Mouse (Mus musculus) heart, postnatal 0 days (tissue): ENCODE data around the gene Ldhc. TPM values are rescaled to one million over a fixed set of nuclear protein-coding genes. Genes with fewer than 3 reads are reported as not detected.

Source experiments
- ATAC-seq: fragments of 200-750 bp; cut with Nextera tagmentation; 2 replicates; pipeline ENCODE4 v1.8.0; 2017; ENCODE audit warnings: low read depth, moderate number of reproducible peaks, moderate library complexity; ENCODE audit not compliant: insufficient read depth
- DNase-seq: peaks from one replicate; pipeline ENCODE4 v3.0.0-alpha.2; 2016; ENCODE audit warnings: low spot score
- H3K27ac ChIP-seq: fragments of 300-500 bp; sonication (generic); 2 replicates; pipeline ENCODE4 v1.5.1; 2014; ENCODE audit warnings: low read depth, mild to moderate bottlenecking
- H3K27me3 ChIP-seq: fragments of 300-500 bp; sonication (generic); 2 replicates; pipeline ENCODE4 v1.6.1; 2014; ENCODE audit warnings: low read length, mixed read lengths; ENCODE audit not compliant: control insufficient read depth, insufficient read depth
- H3K36me3 ChIP-seq: fragments of 300-500 bp; sonication (generic); replicated peaks from 2 replicates; pipeline ENCODE4 v1.6.1; 2014; ENCODE audit warnings: low read length, mixed read lengths; ENCODE audit not compliant: control insufficient read depth, insufficient read depth
- H3K4me1 ChIP-seq: fragments of 300-500 bp; sonication (generic); 2 replicates; pipeline ENCODE4 v1.6.1; 2014; ENCODE audit warnings: antibody characterized with exemption; ENCODE audit not compliant: control insufficient read depth, insufficient read depth
- H3K4me2 ChIP-seq: fragments of 300-500 bp; sonication (generic); 2 replicates; pipeline ENCODE4 v1.6.1; 2014; ENCODE audit warnings: low read depth, mild to moderate bottlenecking, low read length, moderate library complexity
- H3K4me3 ChIP-seq: fragments of 300-500 bp; sonication (generic); 2 replicates; pipeline ENCODE4 v1.5.1; 2014; ENCODE audit warnings: low read depth, low read length
- H3K9ac ChIP-seq: fragments of 300-500 bp; sonication (generic); replicated peaks from 2 replicates; pipeline ENCODE4 v1.6.1; 2014; ENCODE audit warnings: low read depth, low read length, mixed read lengths
- H3K9me3 ChIP-seq: fragments of 300-500 bp; sonication (generic); replicated peaks from 2 replicates; pipeline ENCODE4 v1.6.1; 2016; ENCODE audit warnings: low read length; ENCODE audit not compliant: control insufficient read depth
- CTCF ChIP-seq: IDR thresholded peaks from 2 replicates; pipeline ENCODE4 v1.5.1; 2016; ENCODE audit warnings: antibody characterized with exemption, control low read depth, low read depth
- EP300 ChIP-seq: IDR thresholded peaks from 2 replicates; pipeline ENCODE4 v1.6.1; 2016; ENCODE audit warnings: antibody characterized with exemption, low read depth
- WGBS: fragments of 180-500 bp; shearing (Covaris S2); extraction: QIAGEN DNeasy Blood & Tissue Kit; methylation state at CpG from one replicate; pipeline ENCODE4 v1.1.7; 2014; 5-methylcytosine and 5-hydroxymethylcytosine counted together
- polyA plus RNA-seq: library from polyadenylated mRNA; unstranded; fragments of >200 nt; fragmentation: Nextera tagmentation; extraction: Ambion mirVana; gene quantifications from 2 replicates; pipeline ENCODE4 v1.2.1, GENCODE M21; 2015
- total RNA-seq: library from RNA; depleted of rRNA; stranded (reverse); fragments of >200 nt; gene quantifications from 2 replicates; pipeline ENCODE4 v1.2.3, GENCODE M21; 2014; ENCODE audit warnings: low replicate concordance

Ldhc gene
- total and polyA plus RNA-seq, 2 experiments from 2014 or later, result not detected

DNA sequence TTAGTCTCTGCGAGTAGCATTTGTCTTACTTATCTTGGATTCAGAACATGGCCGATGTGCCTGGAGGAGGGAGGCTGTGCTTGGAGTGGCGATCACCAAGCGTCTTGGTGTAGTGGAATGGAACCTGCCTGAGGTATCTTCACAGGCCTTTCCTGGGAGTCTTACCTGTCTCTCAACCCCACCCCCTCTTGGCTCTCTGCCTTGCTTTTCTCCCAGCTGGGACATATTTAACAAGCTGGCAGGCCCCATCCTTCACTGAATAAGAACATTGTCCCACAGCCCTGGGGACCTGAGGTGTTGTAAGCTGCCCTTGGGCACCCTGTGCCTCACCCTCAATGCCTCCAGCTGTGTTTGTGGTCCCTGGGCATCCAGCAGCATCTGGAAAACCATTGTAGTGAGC lies 17.4 kb upstream of the Ldhc start:
- H3K4me2 ChIP-seq, result no peak overlapping the region
- 86% methylated on average over 4 of the region's 4 CpGs for WGBS
- no peak overlapping the region for H3K9ac ChIP-seq
- H3K4me1 ChIP-seq, result peaks cover 26% of the 10 kb centered on the region
- H3K27me3 ChIP-seq, result no peaks in the 10 kb centered on the region
- DNase-seq (no peak), ATAC-seq (no peak)
- no peak overlapping the region for H3K27ac ChIP-seq
- TF ChIP-seq EP300 (no peak), CTCF (no peak)
- H3K9me3 ChIP-seq, result no peaks in the 10 kb centered on the region
- H3K4me3 ChIP-seq, result no peak overlapping the region
- H3K36me3 ChIP-seq, result peaks cover 12% of the 10 kb centered on the region

GRCm38 (mm10) chr7:46845211-46845977 lies 15.6 kb upstream of the Ldhc start:
- H3K9ac ChIP-seq, result peak overlapping the region; percentile 78
- WGBS, result under 1% methylated on average over 49 of the region's 51 CpGs
- TF ChIP-seq CTCF, result no peak
- peak; percentile 75 for TF ChIP-seq EP300
- ATAC-seq (peak; percentile 91), DNase-seq (peak; percentile 91)
- H3K27ac ChIP-seq, result peak overlapping the region; percentile 94
- peaks cover 11% of the 10 kb centered on the region for H3K4me1 ChIP-seq
- H3K36me3 ChIP-seq, result peaks cover 30% of the 10 kb centered on the region
- peak overlapping the region; percentile 76 for H3K4me3 ChIP-seq
- peak overlapping the region; percentile 73 for H3K4me2 ChIP-seq
- no peaks in the 10 kb centered on the region for H3K9me3 ChIP-seq
- H3K27me3 ChIP-seq, result no peaks in the 10 kb centered on the region

DNA sequence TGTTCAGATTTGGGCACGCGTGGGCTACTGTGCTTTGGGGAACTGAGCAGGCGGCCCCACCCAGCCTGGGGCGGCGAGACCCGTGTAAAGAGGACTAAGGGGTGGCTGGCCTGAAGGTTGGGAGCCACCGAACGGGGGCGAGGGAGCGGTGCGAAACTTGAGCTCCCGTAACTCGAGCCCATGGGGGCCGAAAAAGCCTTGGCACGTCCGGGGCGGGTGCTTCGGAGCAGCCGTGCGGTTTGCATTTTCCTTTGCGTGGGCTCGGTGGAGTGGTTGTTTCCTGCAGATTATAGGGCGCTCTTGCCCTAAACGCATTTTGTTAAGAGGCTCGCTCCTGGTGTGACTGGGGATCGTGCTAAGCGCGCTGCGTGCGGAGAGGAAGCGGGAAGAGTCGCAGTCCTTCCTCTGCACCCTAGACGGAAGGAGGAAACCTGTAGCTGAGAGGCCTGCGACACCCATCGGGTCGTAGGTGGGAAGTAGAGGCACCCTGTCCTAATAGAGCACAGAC lies 15.0 kb upstream of the Ldhc start:
- H3K4me1 ChIP-seq, result peaks cover 11% of the 10 kb centered on the region
- peak; percentile 3; the same call in 1 of the 2 replicates for ATAC-seq
- H3K27ac ChIP-seq, result peak overlapping the region; percentile 94
- peak overlapping the region; percentile 73 for H3K4me2 ChIP-seq
- peak overlapping the region; percentile 78 for H3K9ac ChIP-seq
- H3K36me3 ChIP-seq, result peaks cover 37% of the 10 kb centered on the region
- 0% methylated on average over 36 of the region's 36 CpGs for WGBS
- TF ChIP-seq EP300, result peak; percentile 52
- no peak for TF ChIP-seq CTCF
- H3K9me3 ChIP-seq, result no peaks in the 10 kb centered on the region
- H3K27me3 ChIP-seq, result no peaks in the 10 kb centered on the region
- peak; percentile 25 for DNase-seq
- H3K4me3 ChIP-seq, result peak overlapping the region; percentile 76

GRCm38 (mm10) chr7:46846486-46847244 lies 14.3 kb upstream of the Ldhc start:
- Histone ChIP-seq H3K36me3 (peaks cover 43% of the 10 kb centered on the region), H3K27ac (peak overlapping the region; percentile 94), H3K4me2 (peak overlapping the region; percentile 73), H3K9ac (peak overlapping the region; percentile 78), H3K27me3 (no peaks in the 10 kb centered on the region), H3K4me3 (peak overlapping the region; percentile 76), H3K9me3 (no peaks in the 10 kb centered on the region), H3K4me1 (peaks cover 11% of the 10 kb centered on the region)
- WGBS, result under 1% methylated on average over 28 of the region's 28 CpGs
- peak; percentile 56 for ATAC-seq
- TF ChIP-seq EP300, result no peak
- peak; percentile 22; the same call in 1 of the 2 replicates for TF ChIP-seq CTCF
- peak; percentile 84 for DNase-seq

GRCm38 (mm10) chr7:46849287-46849686 lies 11.7 kb upstream of the Ldhc start:
- H3K27me3 ChIP-seq, result no peaks in the 10 kb centered on the region
- H3K4me1 ChIP-seq, result peaks cover 11% of the 10 kb centered on the region
- ATAC-seq (no peak), DNase-seq (no peak)
- WGBS, result 62% methylated on average over 5 of the region's 5 CpGs
- TF ChIP-seq CTCF, result no peak
- no peak for TF ChIP-seq EP300
- H3K9ac ChIP-seq, result 0 out of 2 replicates have a peak overlapping the region, but pooled peaks have one; percentile 7
- H3K27ac ChIP-seq, result no peak overlapping the region
- no peak overlapping the region for H3K4me2 ChIP-seq
- peaks cover 69% of the 10 kb centered on the region for H3K36me3 ChIP-seq
- no peak overlapping the region for H3K4me3 ChIP-seq
- no peaks in the 10 kb centered on the region for H3K9me3 ChIP-seq
